Mouse (Mus musculus): ENCODE measurements around the gene Slc45a2. TPM values are rescaled to one million over a fixed set of nuclear protein-coding genes. Genes with fewer than 3 reads are reported as not detected.
A peak's percentile ranks its signal among the peaks of the same experiment; 100 is the strongest.

The Slc45a2 gene
- total and polyA plus RNA-seq, 2 experiments: under 0.01 to 0.04 TPM

DNA sequence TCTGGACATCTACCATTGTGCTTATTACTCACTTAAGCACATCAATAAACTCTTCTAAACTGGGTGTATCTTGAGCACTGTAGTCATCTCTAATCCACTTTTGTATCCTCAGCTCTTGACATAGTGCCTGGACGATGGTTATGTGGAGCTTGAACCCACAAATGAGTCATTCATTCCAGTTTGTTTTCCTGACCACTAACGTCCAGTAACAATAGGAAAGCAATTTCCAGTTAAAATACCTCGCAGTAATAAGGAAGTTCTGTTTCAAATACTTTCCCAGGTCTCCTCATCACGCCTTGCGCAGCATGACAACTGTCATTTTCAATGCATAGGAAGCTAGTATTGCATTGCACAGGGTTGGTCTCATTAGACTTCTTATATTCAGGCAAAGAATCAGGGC lies 42.3 kb downstream of the Slc45a2 start:
- H3K27me3 ChIP-seq (ENCODE audit: control insufficient read depth, insufficient read depth, low read length): no peaks in the 10 kb centered on the region
- no peaks in the 10 kb centered on the region for H3K79me2 ChIP-seq (ENCODE audit: control insufficient read depth, insufficient read depth, low read length)
- no peak for DNase-seq (ENCODE audit: extremely low read depth, low read depth, low spot score)
- H3K27ac ChIP-seq (replicated peaks; ENCODE audit: insufficient read depth, low read depth, low read length): no peak overlapping the region
- no peak for TF ChIP-seq POLR2A (IDR thresholded peaks at IDR 0.05; ENCODE audit: extremely low read depth, insufficient read depth, low read length)
- TF ChIP-seq CTCF (IDR thresholded peaks at IDR 0.05; ENCODE audit: low read depth, low read length): no peak
- no peak overlapping the region for H3K4me3 ChIP-seq (ENCODE audit: insufficient read depth, low read depth, low read length)
- WGBS: 86% methylated on average over 5 of the region's 5 CpGs
- H3K9ac ChIP-seq (ENCODE audit: low read depth, low read length): no peak overlapping the region
- H3K4me1 ChIP-seq (ENCODE audit: control insufficient read depth, insufficient read depth, low read length): no peaks in the 10 kb centered on the region
- H3K36me3 ChIP-seq (ENCODE audit: control insufficient read depth, insufficient read depth, low read length): no peaks in the 10 kb centered on the region

DNA sequence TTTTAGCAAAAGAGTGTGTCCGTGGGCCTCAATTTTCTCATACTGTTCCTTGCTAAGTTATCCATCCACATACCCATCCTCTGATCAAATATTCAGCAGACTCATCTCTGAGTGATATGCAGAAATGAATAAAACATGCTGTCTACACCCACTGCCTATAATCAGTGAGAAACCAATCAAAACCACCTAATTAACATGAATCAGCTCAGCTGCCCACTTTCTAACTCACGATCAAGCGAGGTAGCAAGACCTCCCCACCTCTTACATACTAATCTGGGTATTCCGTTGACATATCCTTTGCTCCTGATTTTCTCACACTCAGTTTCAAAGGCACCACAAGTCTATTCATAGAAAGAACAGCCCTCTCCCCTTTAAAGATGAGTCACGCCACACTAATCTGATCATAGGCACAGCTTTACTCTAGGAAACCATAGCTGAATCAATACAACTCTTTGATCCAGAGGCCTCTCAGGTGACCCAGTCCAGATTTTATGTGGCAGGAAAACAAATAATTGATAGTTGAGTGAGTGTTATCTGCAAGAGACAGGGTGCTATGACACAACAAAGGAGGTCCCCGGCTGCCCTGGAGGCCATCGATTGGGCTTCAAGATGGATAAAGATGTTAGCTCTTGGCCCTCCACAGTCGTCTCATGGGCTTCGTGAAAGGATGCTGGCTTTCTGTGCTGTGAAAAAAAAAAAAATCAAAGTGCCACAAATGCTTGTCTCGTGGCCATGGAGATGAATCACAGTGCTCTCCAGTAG lies 53.3 kb downstream of the Slc45a2 start:
- no peaks in the 10 kb centered on the region for H3K36me3 ChIP-seq (ENCODE audit: control insufficient read depth, insufficient read depth, low read length)
- no peak for TF ChIP-seq POLR2A (IDR thresholded peaks at IDR 0.05; ENCODE audit: extremely low read depth, insufficient read depth, low read length)
- 41% methylated on average over 10 of the region's 10 CpGs for WGBS

DNA sequence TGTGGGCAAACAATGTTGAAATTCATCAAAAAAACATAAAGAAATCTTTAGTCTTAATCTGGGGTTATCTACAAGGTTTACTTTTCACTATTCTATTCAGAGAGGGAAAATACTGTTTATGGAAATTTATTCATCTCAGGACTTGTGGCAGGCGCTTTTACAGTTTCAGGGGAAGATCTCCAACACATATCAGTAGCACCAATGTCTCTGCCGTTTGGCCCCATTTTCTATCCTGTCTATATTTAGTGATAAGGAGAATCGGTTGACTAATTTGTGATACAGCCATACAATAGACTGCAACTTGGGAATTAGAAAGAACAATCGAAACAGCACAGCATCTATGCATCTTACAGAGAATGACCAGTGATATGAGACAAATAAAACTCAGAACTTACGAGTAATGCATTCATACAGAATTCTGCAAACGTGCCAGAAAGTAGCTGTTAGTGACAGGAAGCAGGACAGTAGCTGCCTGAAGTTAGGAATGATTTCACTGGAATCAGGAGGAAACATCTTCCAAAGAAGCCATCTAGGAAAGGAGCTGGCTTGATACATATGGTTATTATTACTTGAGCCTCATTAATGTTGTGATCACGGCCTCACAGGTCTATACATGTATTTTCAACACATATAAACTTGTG lies 54.0 kb downstream of the Slc45a2 start:
- Histone ChIP-seq H3K36me3 (ENCODE audit: control insufficient read depth, insufficient read depth, low read length) (no peaks in the 10 kb centered on the region), H3K9ac (ENCODE audit: low read depth, low read length) (no peak overlapping the region), H3K4me1 (ENCODE audit: control insufficient read depth, insufficient read depth, low read length) (no peaks in the 10 kb centered on the region), H3K79me2 (ENCODE audit: control insufficient read depth, insufficient read depth, low read length) (no peaks in the 10 kb centered on the region), H3K27me3 (ENCODE audit: control insufficient read depth, insufficient read depth, low read length) (no peaks in the 10 kb centered on the region), H3K27ac (replicated peaks; ENCODE audit: insufficient read depth, low read depth, low read length) (no peak overlapping the region), H3K4me3 (ENCODE audit: insufficient read depth, low read depth, low read length) (no peak overlapping the region)
- 57% methylated on average over 7 of the region's 7 CpGs for WGBS
- DNase-seq (ENCODE audit: extremely low read depth, low read depth, low spot score): no peak
- TF ChIP-seq CTCF (IDR thresholded peaks at IDR 0.05; ENCODE audit: low read depth, low read length) (no peak), POLR2A (IDR thresholded peaks at IDR 0.05; ENCODE audit: extremely low read depth, insufficient read depth, low read length) (no peak)

More for the DNA sequence above, 53.3 kb downstream of the Slc45a2 start:
- H3K79me2 ChIP-seq (ENCODE audit: control insufficient read depth, insufficient read depth, low read length): no peaks in the 10 kb centered on the region
- no peaks in the 10 kb centered on the region for H3K4me1 ChIP-seq (ENCODE audit: control insufficient read depth, insufficient read depth, low read length)
- no peak overlapping the region for H3K4me3 ChIP-seq (ENCODE audit: insufficient read depth, low read depth, low read length)
- no peaks in the 10 kb centered on the region for H3K27me3 ChIP-seq (ENCODE audit: control insufficient read depth, insufficient read depth, low read length)
- peak; percentile 19 for DNase-seq (ENCODE audit: extremely low read depth, low read depth, low spot score)
- no peak overlapping the region for H3K9ac ChIP-seq (ENCODE audit: low read depth, low read length)
- H3K27ac ChIP-seq (replicated peaks; ENCODE audit: insufficient read depth, low read depth, low read length): no peak overlapping the region

DNA sequence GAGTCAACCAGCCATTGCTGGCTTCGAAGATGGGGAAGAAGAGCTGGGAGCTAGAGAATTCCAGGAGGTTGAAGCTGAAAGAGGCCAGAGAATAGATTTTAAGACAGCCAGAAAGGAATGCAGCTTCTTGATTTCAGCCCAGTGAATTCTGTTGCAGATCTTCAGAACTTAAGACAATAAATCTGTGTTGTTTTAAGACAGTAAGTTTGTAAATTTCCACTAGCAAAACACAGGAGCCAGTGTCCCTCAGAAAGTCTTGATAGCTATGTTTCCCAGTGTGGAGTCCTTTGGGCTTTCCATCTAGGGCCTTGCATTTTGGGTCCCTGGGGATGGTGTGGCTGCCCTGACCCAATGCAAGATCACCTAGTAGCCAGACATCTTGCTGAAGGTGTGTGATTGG lies 62.4 kb downstream of the Slc45a2 start:
- Histone ChIP-seq H3K79me2 (ENCODE audit: control insufficient read depth, insufficient read depth, low read length) (no peaks in the 10 kb centered on the region), H3K27me3 (ENCODE audit: control insufficient read depth, insufficient read depth, low read length) (no peaks in the 10 kb centered on the region), H3K9ac (ENCODE audit: low read depth, low read length) (no peak overlapping the region), H3K27ac (replicated peaks; ENCODE audit: insufficient read depth, low read depth, low read length) (no peak overlapping the region), H3K4me3 (ENCODE audit: insufficient read depth, low read depth, low read length) (no peak overlapping the region), H3K4me1 (ENCODE audit: control insufficient read depth, insufficient read depth, low read length) (0 out of 2 replicates have a peak, but pooled peaks cover 3% of the 10 kb centered on the region), H3K36me3 (ENCODE audit: control insufficient read depth, insufficient read depth, low read length) (no peaks in the 10 kb centered on the region)
- TF ChIP-seq CTCF (IDR thresholded peaks at IDR 0.05; ENCODE audit: low read depth, low read length) (no peak), POLR2A (IDR thresholded peaks at IDR 0.05; ENCODE audit: extremely low read depth, insufficient read depth, low read length) (no peak)
- 95% methylated on average over 1 of the region's 1 CpGs for WGBS
- no peak for DNase-seq (ENCODE audit: extremely low read depth, low read depth, low spot score)

DNA sequence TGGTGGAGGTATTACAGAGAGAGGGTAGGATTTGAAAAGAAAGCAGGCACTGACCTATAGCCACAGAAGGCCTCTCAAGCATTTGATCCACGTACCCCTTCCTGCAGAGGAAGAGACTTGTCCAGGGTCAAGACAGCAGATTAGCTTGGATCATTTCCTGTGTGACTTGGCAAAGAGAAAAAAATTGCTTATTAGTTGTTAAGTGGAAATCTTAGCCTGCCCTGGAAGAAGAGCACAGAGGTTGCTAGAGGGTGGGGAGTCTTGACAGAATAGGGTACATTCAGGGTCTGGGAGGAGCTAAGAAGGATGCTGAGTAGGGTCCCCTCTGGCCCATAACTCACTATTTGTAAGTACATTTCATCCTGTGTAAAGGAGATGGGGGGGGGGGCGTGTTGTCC lies 63.6 kb downstream of the Slc45a2 start:
- H3K4me1 ChIP-seq (ENCODE audit: control insufficient read depth, insufficient read depth, low read length): 0 out of 2 replicates have a peak, but pooled peaks cover 3% of the 10 kb centered on the region
- no peak overlapping the region for H3K4me3 ChIP-seq (ENCODE audit: insufficient read depth, low read depth, low read length)
- H3K79me2 ChIP-seq (ENCODE audit: control insufficient read depth, insufficient read depth, low read length): no peaks in the 10 kb centered on the region
- DNase-seq (ENCODE audit: extremely low read depth, low read depth, low spot score): peak; percentile 49
- H3K9ac ChIP-seq (ENCODE audit: low read depth, low read length): no peak overlapping the region
- H3K36me3 ChIP-seq (ENCODE audit: control insufficient read depth, insufficient read depth, low read length): no peaks in the 10 kb centered on the region
- WGBS: 43% methylated on average over 2 of the region's 2 CpGs
- TF ChIP-seq POLR2A (IDR thresholded peaks at IDR 0.05; ENCODE audit: extremely low read depth, insufficient read depth, low read length): no peak
- no peak for TF ChIP-seq CTCF (IDR thresholded peaks at IDR 0.05; ENCODE audit: low read depth, low read length)
- no peaks in the 10 kb centered on the region for H3K27me3 ChIP-seq (ENCODE audit: control insufficient read depth, insufficient read depth, low read length)
- H3K27ac ChIP-seq (replicated peaks; ENCODE audit: insufficient read depth, low read depth, low read length): peak overlapping the region; percentile 45; the same call in 1 of the 2 replicates
